Mouse (Mus musculus): ENCODE measurements at regions not wholly inside any gene's neighbourhood (a gene's known extent, or its start where the extent isn't known, plus 50 kb on each side); places are given as distances from the start of the nearest gene placed in this dataset.

DNA sequence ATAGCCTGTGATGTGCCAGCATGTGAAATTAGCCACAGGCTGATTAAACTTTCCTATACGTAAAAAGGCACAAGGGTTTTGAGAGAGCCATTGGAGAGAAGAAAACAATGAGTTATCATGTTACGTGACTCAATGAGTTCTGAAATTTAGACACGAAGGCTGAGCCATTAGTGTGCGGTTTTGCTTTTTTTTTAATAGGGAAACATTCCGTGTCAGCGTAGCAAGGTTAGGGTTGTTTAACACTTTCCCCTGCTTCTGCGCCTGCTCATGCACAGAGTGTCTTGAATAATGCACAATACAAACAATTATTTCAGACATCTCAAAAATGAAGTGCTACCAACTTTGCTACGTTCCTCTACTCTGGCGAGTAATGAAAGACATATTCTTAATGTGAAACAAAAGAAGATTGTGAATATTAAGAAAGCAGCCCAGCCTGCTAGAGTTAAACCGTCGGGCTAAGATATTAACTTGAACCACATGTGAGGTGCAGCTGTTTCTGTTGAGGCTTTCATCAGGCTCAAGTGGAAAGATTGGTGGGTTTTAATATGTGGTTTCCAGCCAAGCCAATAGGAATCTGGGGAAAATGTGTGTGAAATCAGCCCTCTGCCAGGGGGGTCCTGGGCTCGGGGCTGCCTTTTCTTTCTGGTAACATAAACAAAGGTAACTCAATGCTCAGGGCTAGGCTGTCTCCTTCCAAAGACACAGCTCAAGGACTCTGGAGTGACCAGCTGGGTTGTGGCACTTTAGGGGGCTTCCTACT lies 287.2 kb downstream of the Slc4a3 start:
- no peak for DNase-seq (ENCODE audit: low read depth, low spot score)

- DNase-seq (ENCODE audit: low read depth, low spot score) = no peak
Observed at GRCm38 (mm10) chr1:75834361-75834760, 288.3 kb downstream of the Slc4a3 start.

DNA sequence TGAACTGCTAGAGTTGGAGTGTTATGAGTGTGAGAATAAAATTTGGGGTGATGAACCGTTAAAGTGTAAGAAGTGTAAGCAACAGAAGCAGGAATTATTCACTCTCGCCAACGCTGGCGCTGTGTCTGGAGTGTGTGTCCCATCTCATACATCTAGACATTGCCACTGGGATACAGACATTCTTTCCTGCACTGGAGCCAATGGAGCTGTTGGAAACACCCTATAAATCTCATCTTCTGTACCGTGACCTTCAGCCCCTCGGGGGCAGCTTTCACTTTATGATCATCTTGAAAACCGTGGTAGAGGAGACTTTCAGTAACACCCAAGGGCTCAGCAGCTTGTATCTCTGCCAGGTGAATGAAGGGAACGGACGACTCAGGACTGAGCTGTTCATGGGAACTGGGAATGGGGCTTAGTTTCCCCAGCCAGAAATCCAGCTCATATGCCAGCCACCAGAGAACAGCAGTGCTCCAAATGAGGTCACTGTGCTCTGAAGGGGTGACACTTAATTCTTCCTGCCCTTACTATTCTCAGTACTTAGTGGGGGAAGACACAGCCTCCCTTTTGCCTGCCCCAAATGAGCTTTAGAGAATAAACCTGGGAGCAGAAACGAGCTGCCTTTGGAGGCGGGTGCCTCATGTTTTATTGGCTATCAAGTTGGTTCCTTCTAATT lies 293.6 kb downstream of the Slc4a3 start:
- no peak for DNase-seq (ENCODE audit: low read depth, low spot score)

DNA sequence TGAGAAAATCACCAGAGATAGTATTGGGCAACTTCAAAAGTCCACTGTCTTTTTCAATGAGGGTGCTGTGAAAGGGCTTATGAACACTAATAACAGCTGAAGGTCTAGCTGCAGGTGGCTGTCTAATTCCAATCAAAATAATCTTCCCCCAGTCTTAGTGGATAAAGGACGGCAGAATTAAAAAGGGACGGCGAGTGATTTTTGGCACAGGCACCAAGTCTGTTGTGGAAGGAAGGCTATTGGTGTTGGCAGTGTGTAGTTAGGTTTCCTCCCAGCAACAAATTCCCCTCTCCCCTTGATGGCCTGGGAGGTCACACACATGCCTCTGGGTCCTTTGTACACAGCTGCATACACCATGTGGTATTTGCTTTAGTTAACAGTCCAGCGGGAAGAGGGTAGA lies 296.3 kb downstream of the Slc4a3 start:
- DNase-seq (ENCODE audit: low read depth, low spot score) = no peak

DNA sequence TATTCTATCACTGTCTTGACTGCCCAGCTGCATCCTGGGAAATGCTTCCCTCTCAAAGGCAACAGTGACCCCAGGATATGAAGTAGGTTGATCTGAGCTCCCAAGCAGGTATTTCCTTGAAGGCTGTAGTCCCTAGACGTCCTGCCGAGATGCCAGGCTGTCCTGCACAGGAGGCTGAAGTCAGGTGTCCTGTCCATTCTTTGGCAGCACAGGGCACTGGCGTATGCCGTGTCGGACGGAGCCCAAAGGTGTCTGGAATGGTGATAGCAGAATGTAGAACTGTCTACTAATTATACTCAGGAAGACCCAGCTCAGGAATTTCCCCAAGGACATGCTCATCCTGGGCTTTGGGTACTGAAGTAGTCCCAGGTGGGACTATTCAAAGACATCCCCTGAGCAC lies 297.3 kb downstream of the Slc4a3 start:
- no peak for DNase-seq (ENCODE audit: low read depth, low spot score)

DNA sequence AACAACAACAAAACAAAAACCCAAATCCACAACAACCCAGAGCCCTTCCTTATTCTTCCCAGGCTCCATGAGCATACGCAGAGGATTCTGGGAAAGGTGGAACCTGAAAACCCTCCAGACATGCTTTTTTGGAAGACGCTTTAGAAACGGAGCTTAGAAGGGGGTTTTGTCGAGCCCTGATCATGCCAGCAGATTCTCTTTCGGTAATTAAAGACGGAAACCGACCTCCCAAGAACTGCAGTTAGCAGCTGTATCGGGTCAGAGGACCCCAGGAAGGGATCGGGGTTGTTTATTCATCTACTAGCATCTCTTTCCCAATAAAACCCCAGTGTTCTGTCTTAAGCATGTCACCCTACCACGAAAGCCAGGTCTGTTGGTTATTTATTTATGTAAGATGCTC lies 298.1 kb downstream of the Slc4a3 start:
- no peak for DNase-seq (ENCODE audit: low read depth, low spot score)

DNA sequence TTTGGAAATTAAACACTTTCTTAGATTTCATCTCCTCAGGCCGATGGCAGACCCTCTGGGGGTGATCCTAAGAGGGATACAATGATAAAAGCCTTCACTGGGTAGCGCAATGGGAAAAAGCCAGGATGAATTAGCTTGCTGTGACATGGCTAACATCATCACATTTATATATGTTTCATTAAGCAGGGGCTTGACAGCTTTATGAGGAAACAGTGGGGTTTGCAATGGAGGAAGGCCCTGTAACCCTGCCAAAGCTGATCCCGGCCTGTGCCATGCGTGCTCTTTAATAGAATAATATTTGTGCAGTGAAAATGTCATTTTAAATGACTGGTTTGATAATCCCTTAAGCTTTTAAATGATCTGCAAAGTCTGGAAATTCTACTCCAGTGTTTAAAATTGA lies 298.5 kb downstream of the Slc4a3 start:
- DNase-seq (ENCODE audit: low read depth, low spot score) = no peak

- no peak for DNase-seq (ENCODE audit: low read depth, low spot score)
Observed at GRCm38 (mm10) chr1:75844981-75845380, 298.9 kb downstream of the Slc4a3 start.

DNA sequence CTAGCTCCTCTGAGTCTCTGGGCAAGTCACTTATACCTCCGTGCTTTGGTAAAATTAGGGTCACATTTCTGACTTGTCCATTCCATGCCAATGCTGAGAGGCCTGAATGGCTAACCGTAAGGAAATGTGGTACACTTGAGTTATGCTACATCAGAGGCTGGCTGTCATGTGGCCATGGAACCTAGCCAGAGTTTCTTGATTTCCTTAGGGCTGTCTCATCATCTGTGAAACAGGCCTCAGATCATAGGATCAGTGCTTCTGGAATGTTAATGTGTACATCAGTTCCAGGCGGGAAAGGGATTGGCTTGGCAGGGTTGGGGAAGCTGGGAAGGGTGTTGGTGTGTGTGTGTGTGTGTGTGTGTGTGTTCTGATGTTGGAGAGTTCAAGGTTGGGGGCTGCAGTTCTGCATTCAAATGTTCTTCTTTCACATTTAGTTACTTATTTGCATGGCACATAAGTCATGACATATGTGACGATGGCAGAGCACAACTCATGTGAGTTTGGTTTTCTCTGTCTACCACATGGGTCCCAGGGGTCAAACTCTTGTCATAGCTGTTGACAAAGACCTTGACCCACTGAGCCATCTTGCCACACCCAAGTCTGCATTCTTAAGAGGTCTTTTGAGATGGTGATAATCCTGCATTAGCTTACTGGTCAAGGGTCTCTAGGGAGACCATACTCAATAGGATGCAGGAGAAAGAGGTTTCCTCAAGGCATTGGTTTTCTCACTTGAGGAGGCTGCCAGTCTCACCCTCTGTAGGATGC lies 299.9 kb downstream of the Slc4a3 start:
- no peak for DNase-seq (ENCODE audit: low read depth, low spot score)

DNA sequence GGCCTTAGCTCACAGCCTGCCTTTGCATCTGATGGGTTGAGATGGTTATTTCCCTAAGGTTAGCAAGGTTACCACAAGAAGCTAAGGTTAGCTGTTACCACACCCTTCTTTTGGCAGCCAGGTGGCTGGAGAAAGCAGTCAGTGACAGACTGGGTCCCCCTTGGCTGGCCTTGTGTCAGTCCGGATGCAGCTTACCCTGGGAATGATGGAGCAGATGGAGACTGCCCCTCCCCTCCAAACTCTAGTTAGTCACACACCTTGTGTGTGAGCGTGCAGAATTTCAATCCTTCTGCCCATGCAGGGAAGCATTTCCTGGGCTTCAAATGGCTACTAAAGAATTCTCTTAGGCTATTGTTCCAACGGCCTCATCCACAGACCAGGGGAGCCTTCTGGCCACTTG lies 301.6 kb downstream of the Slc4a3 start:
- no peak for DNase-seq (ENCODE audit: low read depth, low spot score)

- no peak for DNase-seq (ENCODE audit: low read depth, low spot score)
Observed at GRCm38 (mm10) chr1:75848436-75848835, 302.4 kb downstream of the Slc4a3 start.

DNA sequence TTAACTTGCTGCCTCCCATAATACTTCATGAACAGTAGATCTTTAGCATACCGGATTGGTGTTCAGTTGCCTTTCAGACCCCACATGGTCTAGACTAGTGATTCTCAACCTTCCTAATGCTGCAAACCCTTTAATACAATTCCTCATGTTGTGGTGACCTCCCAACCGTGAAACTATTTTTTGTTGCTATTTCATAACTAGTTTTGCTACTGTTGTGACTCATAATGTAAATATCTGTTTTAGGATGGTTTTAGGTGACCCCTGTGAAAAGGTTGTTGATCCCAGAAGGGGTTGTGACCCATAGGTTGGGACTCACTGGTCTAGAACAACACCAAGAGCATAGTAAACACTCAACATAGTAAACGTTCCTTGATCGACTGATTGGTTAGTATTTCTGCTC lies 304.1 kb downstream of the Slc4a3 start:
- DNase-seq (ENCODE audit: low read depth, low spot score) = no peak

DNA sequence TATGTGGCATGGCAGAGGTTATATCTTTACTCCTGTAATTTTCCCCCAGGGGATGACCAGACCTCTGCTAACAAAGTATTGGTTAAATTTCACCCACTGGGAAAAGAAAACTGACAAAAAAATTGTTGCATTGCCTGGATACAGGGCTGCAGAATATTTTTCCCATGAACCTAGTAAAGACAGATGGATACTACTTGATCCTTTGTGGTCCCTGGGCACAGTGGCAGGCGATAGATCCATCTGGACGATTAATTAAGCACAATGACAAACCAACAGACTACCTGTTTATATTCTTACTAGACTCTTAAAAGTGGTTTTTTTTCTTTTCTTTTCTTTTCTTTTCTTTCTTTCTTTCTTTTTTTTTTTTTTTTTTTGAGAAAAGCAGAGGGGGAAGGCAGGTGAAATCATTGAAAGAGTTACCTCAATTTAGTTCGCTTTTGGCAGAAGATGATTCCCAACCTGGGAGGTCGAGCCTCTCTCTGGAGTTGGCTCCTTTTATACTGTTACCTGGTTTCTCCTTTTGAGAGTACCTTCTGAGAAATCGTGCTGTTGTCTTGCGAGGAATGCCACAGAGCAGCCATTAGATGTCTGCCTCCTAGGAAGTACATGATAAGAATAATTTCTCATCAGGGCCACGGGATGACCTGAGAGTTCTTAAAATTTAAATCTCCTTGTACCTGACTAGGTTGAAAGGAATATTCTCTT lies 312.6 kb downstream of the Slc4a3 start:
- DNase-seq (ENCODE audit: low read depth, low spot score) = no peak

DNA sequence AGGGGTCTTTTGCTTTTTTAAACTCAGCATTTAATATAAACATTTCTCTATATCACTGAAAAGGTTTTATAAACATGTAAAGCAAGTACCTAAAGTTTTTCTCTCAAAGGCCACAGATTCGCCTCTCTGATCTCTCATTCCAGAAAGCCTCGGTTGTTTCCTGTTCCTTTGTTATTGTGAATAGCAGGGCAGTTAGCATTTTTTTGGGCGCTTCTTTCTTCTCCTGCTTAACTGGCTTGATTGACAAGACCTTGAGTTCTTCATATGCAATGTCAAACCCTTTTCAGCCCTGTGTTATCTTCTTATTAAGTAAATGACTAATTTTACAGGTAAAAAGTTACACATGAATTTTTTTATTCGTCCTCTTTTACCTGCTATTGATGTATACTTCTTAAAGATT lies 316.7 kb downstream of the Slc4a3 start:
- no peak for DNase-seq (ENCODE audit: low read depth, low spot score)

DNA sequence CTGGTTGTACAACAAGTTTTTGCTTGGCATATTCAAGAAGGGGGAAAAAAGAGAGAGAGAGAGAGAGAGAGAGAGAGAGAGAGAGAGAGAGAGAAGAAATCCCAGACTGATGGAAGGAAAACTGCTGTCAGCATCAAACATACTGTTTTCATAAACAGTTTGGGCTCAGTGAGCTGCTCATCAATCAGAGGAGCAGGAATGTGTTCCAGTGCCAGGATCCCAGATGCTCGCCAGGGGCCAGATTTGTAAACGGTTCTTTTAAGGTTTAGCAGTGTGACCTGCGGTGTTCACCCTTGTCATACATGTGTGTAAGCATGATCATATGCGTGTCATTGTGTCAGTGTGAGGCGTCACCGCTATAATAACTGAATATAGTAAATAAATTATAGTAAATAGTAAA lies 320.5 kb downstream of the Slc4a3 start:
- DNase-seq (ENCODE audit: low read depth, low spot score) = no peak

- no peak for DNase-seq (ENCODE audit: low read depth, low spot score)
Observed at GRCm38 (mm10) chr1:75869414-75869813, 323.3 kb downstream of the Slc4a3 start.

DNA sequence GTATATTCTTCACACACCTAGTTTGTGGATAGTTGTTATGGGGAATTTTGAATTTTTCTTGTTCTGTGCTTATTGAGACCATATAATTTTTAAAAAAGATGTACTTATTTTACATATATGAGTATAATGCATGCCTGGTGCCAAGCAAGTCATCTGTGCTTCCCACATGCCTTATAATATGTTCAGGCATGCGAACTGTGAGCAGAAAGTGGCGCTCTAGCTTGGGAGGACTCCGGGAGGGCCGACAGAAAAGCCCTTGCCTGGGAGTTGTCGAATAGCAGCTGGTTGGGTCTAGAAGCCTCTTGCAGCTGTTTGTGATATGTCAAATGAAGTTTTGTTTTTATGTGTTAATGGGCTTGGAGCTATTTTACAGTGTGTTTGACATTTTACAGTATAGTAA lies 323.8 kb downstream of the Slc4a3 start:
- no peak for DNase-seq (ENCODE audit: low read depth, low spot score)

DNA sequence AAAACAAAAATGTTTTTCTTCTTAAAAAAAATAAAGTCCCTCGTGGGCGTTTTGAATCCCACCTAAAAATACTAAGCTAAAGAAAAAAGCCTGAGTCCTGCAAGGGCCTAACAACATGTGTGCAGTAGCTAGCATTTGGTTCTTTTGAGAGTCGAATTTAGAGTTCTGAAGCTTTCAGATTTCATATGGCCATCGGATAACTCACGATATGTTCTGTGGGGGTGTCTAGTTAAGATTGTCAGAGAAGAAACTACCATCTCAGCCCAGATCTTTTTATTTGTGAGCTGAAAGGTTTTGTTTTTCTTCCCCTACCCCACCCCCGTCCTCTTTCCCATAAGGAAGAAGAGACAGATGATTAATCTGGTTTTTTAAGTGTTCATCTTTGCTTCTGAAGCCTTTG lies 327.8 kb downstream of the Slc4a3 start:
- DNase-seq (ENCODE audit: low read depth, low spot score) = no peak

DNA sequence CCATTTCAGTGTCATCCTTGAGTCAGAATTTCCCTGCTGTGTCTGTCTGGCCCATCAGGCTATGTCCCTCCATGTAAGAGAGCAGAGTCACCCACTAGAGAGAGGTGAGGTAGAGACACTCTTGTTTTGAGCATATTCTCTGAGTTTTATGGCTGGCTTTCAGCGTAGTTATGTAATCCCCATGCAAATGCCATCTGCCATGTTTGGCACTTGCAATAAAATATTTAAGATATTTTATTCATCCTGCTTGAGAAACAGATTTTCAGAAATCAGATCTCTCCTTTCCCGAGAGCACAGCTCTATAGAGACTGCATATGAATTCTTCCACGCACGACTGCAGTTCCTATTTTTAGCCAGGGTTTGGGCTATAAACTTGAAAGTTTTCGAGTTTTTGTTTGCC lies 331.1 kb downstream of the Slc4a3 start:
- no peak for DNase-seq (ENCODE audit: low read depth, low spot score)

DNA sequence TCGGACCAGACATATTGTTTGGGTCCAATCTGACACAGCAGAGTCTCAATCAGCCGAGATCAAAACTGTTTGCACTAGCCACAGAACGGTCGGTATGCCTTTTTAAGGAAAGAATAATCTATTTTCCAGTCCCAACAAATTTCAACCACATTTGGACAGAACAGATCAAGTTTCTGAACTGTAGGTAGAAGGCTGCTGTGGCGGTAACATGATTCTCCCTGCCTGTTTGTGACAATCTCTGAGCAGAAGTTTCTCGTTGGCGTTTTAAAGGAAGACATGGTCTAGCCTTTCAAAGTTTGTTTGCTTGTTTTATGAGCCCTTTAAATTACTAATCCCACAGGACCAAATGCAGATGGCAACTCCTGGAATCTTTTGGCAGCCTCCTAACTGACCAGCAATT lies 339.6 kb downstream of the Slc4a3 start:
- no peak for DNase-seq (ENCODE audit: low read depth, low spot score)

DNA sequence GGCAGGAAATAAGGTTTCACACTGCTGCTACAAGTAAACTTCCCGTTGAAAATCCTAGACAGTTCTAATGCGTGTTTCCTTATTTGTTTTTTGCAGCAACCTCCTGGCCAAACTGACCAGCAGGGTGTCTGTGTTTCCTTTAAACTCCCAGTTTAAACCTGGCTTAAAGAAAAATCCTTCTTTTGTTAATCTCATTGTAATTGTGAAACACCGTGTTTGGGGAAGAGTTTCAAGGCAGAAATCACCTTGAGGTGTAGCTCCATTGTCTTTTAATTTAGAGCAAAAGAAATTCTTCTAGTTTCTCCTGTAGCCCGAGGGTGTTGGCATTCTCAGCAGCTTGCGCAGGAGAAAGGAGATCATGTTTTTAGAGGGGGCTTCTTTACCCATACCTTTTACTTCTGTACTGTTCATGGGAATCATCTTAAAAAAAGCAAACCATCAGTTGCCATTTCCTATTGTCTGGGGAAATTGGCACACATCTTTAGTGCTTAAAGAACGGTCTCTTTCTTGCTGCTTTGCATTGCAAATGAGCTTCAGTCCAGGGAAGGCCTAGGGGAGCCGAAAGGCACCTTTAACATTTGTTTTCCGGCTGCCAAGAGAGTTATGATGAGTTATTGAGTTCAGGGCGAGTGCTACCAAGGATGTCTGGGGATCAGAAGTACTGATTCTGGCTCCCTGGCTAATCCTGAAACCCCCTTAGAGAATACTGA lies 342.6 kb downstream of the Slc4a3 start:
- no peak for DNase-seq (ENCODE audit: low read depth, low spot score)

Measured in c-Kit-negative CD71-positive TER-119-positive erythroid progenitor cells, embryonic 14.5 days (primary cell).